22 mouse cellular contexts compared by ENCODE assay signal in the genomic region with DNA sequence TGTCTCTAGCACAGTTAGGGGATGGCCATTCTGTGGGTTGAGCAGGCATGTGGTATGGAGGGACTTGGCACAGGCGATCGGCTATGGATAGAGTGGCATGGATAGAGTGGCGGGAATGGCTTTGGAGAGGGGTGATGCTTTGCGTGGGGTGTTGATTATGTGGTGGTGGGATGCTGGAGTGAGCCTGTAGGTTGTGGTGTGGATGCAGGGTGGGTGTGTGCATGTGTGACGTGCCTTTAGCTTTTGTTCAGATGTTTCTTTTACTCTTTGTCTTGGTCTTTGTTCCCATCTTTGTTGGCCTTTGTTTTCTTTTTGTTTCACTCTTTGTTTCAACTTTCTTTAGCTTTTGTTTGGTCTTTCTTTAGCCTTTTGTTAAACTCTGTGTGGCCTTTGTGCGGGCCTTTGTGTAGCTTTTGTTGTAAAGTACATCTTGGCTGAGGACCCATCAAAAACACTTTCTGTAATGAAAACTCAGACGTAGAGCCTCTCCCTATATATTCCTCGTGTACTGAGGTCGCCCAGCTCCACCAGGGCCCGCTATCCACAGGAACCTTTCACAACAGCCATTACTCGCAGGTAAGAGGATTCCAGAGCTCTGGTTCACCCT. TPM values are rescaled to one million over a fixed set of nuclear protein-coding genes. Genes with fewer than 3 reads are reported as not detected.
DNase-seq lines count a peak whose midpoint lies in the region; ATAC-seq lines count a peak whose summit lies in the region.
"Had no signal": no experiment of that assay in that cellular context is flagged by ENCODE, and none has a peak within 500 bp of the region (broad histone marks: within the 10 kb centered on the region; RNA-seq: fewer than 3 reads in every experiment).

A gene (plus strand): TSS at position 486 of the 607 bp plus-strand sequence.

- H3K9me3 ChIP-seq in midbrain, embryonic 11.5 days (ENCODE audit: control insufficient read depth, low read length), result no peaks in the 10 kb centered on the region
- H3K9me3 ChIP-seq in midbrain, embryonic 15.5 days, result no peaks in the 10 kb centered on the region
- H3K9me3 ChIP-seq: heart, embryonic 12.5 days; neural tube, embryonic 15.5 days had no signal

- no peak within 1 kb of the TSS for H3K4me2 ChIP-seq in midbrain, embryonic 11.5 days
- H3K4me2 ChIP-seq in midbrain, embryonic 15.5 days, result no peak within 1 kb of the TSS
- H3K4me2 ChIP-seq: heart, embryonic 12.5 days; neural tube, embryonic 15.5 days had no signal

- DNase-seq in embryo, embryonic 9.5 days (ENCODE audit: extremely low spot score), result peak; percentile 34
- no peak for DNase-seq in embryo, embryonic 10 days (ENCODE audit: low spot score)
- peak; percentile 77 for DNase-seq in midbrain, embryonic 11.5 days (ENCODE audit: low spot score, missing footprints)
- no peak for DNase-seq in layer of hippocampus, postnatal 25 days (ENCODE audit: extremely low spot score in 1 of 2, low spot score in 1 of 2)
- peak; percentile 75 for DNase-seq in telencephalon, adult 2 months (ENCODE audit: low read depth, low spot score)
- no peak for DNase-seq in adrenal gland, postnatal 10 days
- DNase-seq: gastrocnemius, postnatal 10 days; kidney, adult 11 months; right cerebral cortex, postnatal 25 days had no signal

- peaks cover 2% of the 10 kb centered on the region; the same call in 1 of the 2 replicates for H3K4me1 ChIP-seq in midbrain, embryonic 11.5 days (ENCODE audit: control insufficient read depth, insufficient read depth, low read length)
- no peaks in the 10 kb centered on the region for H3K4me1 ChIP-seq in midbrain, embryonic 15.5 days
- H3K4me1 ChIP-seq: heart, embryonic 12.5 days; neural tube, embryonic 15.5 days had no signal

- WGBS in midbrain, embryonic 11.5 days, result 46% methylated on average over 11 of the region's 11 CpGs
- whole genome bisulfite sequencing in midbrain, embryonic 15.5 days, result 40% methylated on average over 11 of the region's 11 CpGs

- no peak within 1 kb of the TSS for H3K4me3 ChIP-seq in midbrain, embryonic 11.5 days (ENCODE audit: low read depth, low read length)
- no peak within 1 kb of the TSS for H3K4me3 ChIP-seq in midbrain, embryonic 15.5 days
- H3K4me3 ChIP-seq: erythroblast, embryonic 14.5 days; heart, embryonic 12.5 days; neural tube, embryonic 15.5 days had no signal

- ATAC-seq in midbrain, embryonic 11.5 days (ENCODE audit: low FRiP score), result no peak
- ATAC-seq in midbrain, embryonic 15.5 days (replicated peaks), result no peak
- ATAC-seq in granulocyte monocyte progenitor cell, adult 5-6 weeks (replicated peaks; ENCODE audit: poor library complexity, severe bottlenecking), result no peak

- no peak within 1 kb of the TSS for H3K27ac ChIP-seq in midbrain, embryonic 11.5 days (ENCODE audit: low read depth, low read length)
- H3K27ac ChIP-seq in midbrain, embryonic 15.5 days, result no peak within 1 kb of the TSS
- H3K27ac ChIP-seq: macrophage; neural tube, embryonic 15.5 days had no signal

- H3K27me3 ChIP-seq in midbrain, embryonic 11.5 days (ENCODE audit: control insufficient read depth, insufficient read depth, low read length), result no peaks in the 10 kb centered on the region; the same call in 1 of the 2 replicates
- no peaks in the 10 kb centered on the region for H3K27me3 ChIP-seq in midbrain, embryonic 15.5 days (replicated peaks)
- H3K27me3 ChIP-seq: neural tube, embryonic 15.5 days had no signal

- H3K36me3 ChIP-seq in midbrain, embryonic 11.5 days (ENCODE audit: control insufficient read depth, insufficient read depth, low read length), result no peaks in the 10 kb centered on the region
- H3K36me3 ChIP-seq in midbrain, embryonic 15.5 days (replicated peaks), result no peaks in the 10 kb centered on the region
- H3K36me3 ChIP-seq: heart, embryonic 12.5 days; neural tube, embryonic 15.5 days had no signal

- H3K9ac ChIP-seq in midbrain, embryonic 11.5 days (ENCODE audit: low read length), result no peak within 1 kb of the TSS
- H3K9ac ChIP-seq in midbrain, embryonic 15.5 days, result no peak within 1 kb of the TSS
- H3K9ac ChIP-seq: heart, embryonic 12.5 days; neural tube, embryonic 15.5 days had no signal

RNA-seq across cellular contexts. Expression of the gene that starts here (rescaled TPM):
- 0.26 and 0.82 TPM in 2 replicates for polyA plus RNA-seq in midbrain, embryonic 11.5 days (2014; fragmentation: Nextera tagmentation; extraction: Ambion mirVana)
- polyA plus RNA-seq in midbrain, embryonic 15.5 days (2015; fragmentation: Nextera tagmentation; extraction: Ambion mirVana), result not detected in 2 replicates
- 100 to 1,000 TPM; 605 to 677 TPM for total RNA-seq in layer of hippocampus, postnatal 25 days (2021)
- total RNA-seq in granulocyte monocyte progenitor cell, adult 5-6 weeks (2014; fragmentation: Nextera tagmentation), result not detected in 2 replicates
- total RNA-seq in granulocyte monocyte progenitor cell, adult 5-6 weeks (2017), result not detected in 2 replicates
- total RNA-seq in adrenal gland, postnatal 10 days (2021), result under 1 TPM; 0.09 to 0.27 TPM
- total RNA-seq: adrenal gland, adult 18-20 months; common myeloid progenitor, adult 5-6 weeks; hematopoietic stem cell, adult 5-6 weeks; monocyte, adult 5-6 weeks had no signal
- polyA plus RNA-seq: erythroblast, embryonic 14.5 days; heart, embryonic 12.5 days; limb, embryonic 11.5 days; liver, embryonic 16.5 days; macrophage; thymus, postnatal 0 days had no signal

Comparison
In these comparisons a context has a peak if more than half of its experiments do, and no peak if none do; other contexts are left out.
1. RNA of the gene that starts here (total RNA-seq): 605 to 677 TPM in layer of hippocampus, postnatal 25 days; 0.09 to 0.27 TPM in adrenal gland, postnatal 10 days and not detected in granulocyte monocyte progenitor cell, adult 5-6 weeks; every median in the first group is over 100 times any median in the second.
2. DNase-seq: peak in embryo, embryonic 9.5 days (single experiment) and telencephalon, adult 2 months (single experiment); none in embryo, embryonic 10 days (single experiment), layer of hippocampus, postnatal 25 days (0 of 2) and adrenal gland, postnatal 10 days (single experiment).
3. Peak in DNase-seq in midbrain, embryonic 11.5 days; RNA of the gene not detected or under 1 TPM.